Mouse (Mus musculus): Measurements from ENCODE around the gene Sez6. TPM values are rescaled to one million over a fixed set of nuclear protein-coding genes. Genes with fewer than 3 reads are reported as not detected.
A peak's percentile ranks its signal among the peaks of the same experiment; 100 is the strongest.

Sez6 gene
- polyA plus RNA-seq, 1 experiment: not detected

DNA sequence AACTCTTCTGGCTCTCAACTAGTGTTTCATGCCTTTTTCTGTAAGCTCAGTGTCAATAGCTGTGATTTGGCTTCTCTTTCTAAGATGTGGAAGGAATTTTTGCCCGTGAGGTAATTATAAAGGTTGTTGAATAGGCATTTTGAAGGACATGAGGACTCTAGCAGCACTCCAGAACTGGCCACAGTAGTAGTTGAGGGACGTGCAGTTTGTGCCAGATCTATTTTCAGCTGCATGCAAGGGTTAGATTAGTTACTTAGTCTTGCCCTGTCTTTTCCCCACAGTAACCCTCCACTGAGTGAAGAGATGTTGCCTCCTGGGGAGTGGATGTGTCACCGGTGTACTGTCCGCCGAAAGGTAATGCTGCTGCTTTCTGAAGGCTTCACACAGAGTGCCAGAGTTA lies 75.8 kb downstream of the Sez6 start:
- Histone ChIP-seq H3K36me3 (ENCODE audit: control insufficient read depth, insufficient read depth, low read length) (peaks cover 30% of the 10 kb centered on the region), H3K4me3 (ENCODE audit: extremely low read depth, insufficient read depth, insufficient read length) (no peak overlapping the region), H3K4me1 (ENCODE audit: control insufficient read depth, insufficient read depth, insufficient read length) (no peaks in the 10 kb centered on the region), H3K27ac (ENCODE audit: insufficient read depth, low read length) (no peak overlapping the region), H3K27me3 (ENCODE audit: control insufficient read depth, insufficient read depth, low read length) (no peaks in the 10 kb centered on the region)
- DNase-seq (ENCODE audit: low read depth in 1 of 2, low spot score in 2 of 2): no peak
- TF ChIP-seq POLR2A (IDR thresholded peaks at IDR 0.05; ENCODE audit: low read depth, low read length) (no peak), CTCF (IDR thresholded peaks at IDR 0.05; ENCODE audit: extremely low read depth, insufficient read depth, insufficient read length, insufficient replicate concordance) (no peak)
- 88% methylated on average over 5 of the region's 5 CpGs for WGBS

- 27% methylated on average over 4 of the region's 4 CpGs for WGBS
- DNase-seq (ENCODE audit: low read depth in 1 of 2, low spot score in 2 of 2): peak; percentile 35 to 57
- peaks cover 50% of the 10 kb centered on the region for H3K36me3 ChIP-seq (ENCODE audit: control insufficient read depth, insufficient read depth, low read length)
These were observed 89.1 kb downstream of the Sez6 start for GRCm38 (mm10) chr11:78019676-78020075.

GRCm38 (mm10) chr11:78023607-78024006 lies 93.0 kb downstream of the Sez6 start:
- H3K27me3 ChIP-seq (ENCODE audit: control insufficient read depth, insufficient read depth, low read length): no peaks in the 10 kb centered on the region
- no peak overlapping the region for H3K4me3 ChIP-seq (ENCODE audit: extremely low read depth, insufficient read depth, insufficient read length)
- H3K4me1 ChIP-seq (ENCODE audit: control insufficient read depth, insufficient read depth, insufficient read length): no peaks in the 10 kb centered on the region
- TF ChIP-seq POLR2A (IDR thresholded peaks at IDR 0.05; ENCODE audit: low read depth, low read length) (no peak), CTCF (IDR thresholded peaks at IDR 0.05; ENCODE audit: extremely low read depth, insufficient read depth, insufficient read length, insufficient replicate concordance) (no peak)
- H3K36me3 ChIP-seq (ENCODE audit: control insufficient read depth, insufficient read depth, low read length): peaks cover 46% of the 10 kb centered on the region
- DNase-seq (ENCODE audit: low read depth in 1 of 2, low spot score in 2 of 2): no peak
- WGBS: 79% methylated on average over 8 of the region's 8 CpGs
- no peak overlapping the region for H3K27ac ChIP-seq (ENCODE audit: insufficient read depth, low read length)

More at GRCm38 (mm10) chr11:78019676-78020075, 89.1 kb downstream of the Sez6 start:
- no peaks in the 10 kb centered on the region for H3K27me3 ChIP-seq (ENCODE audit: control insufficient read depth, insufficient read depth, low read length)
- H3K4me3 ChIP-seq (ENCODE audit: extremely low read depth, insufficient read depth, insufficient read length): no peak overlapping the region
- TF ChIP-seq CTCF (IDR thresholded peaks at IDR 0.05; ENCODE audit: extremely low read depth, insufficient read depth, insufficient read length, insufficient replicate concordance) (peak; percentile 47; the same call in 1 of the 2 replicates), POLR2A (IDR thresholded peaks at IDR 0.05; ENCODE audit: low read depth, low read length) (no peak)
- no peak overlapping the region for H3K27ac ChIP-seq (ENCODE audit: insufficient read depth, low read length)
- H3K4me1 ChIP-seq (ENCODE audit: control insufficient read depth, insufficient read depth, insufficient read length): no peaks in the 10 kb centered on the region

Other genes starting within 250 kb of the Sez6 start
- 12.8 and 13.5 TPM in 2 replicates for gene Nufip2, start 244.6 kb upstream of the Sez6 start, polyA plus RNA-seq (2012; rRNA removed)
- not detected in 2 replicates for gene Cryba1, start 205.5 kb upstream of the Sez6 start, polyA plus RNA-seq (2012; rRNA removed)
- 52.3 and 54.5 TPM in 2 replicates for gene Myo18a, start 167.6 kb upstream of the Sez6 start, polyA plus RNA-seq (2012; rRNA removed)
- not detected in 2 replicates for gene Gm10277, start 143.1 kb upstream of the Sez6 start, polyA plus RNA-seq (2012; rRNA removed)
- 0.27 and 0.56 TPM in 2 replicates for gene Pipox, start 36.7 kb upstream of the Sez6 start, polyA plus RNA-seq (2012; rRNA removed)
- 65.4 and 74.9 TPM in 2 replicates for gene Phf12, start 52.0 kb downstream of the Sez6 start, polyA plus RNA-seq (2012; rRNA removed)
- 3.1 and 3.9 TPM in 2 replicates for gene Dhrs13, start 101.5 kb downstream of the Sez6 start, polyA plus RNA-seq (2012; rRNA removed)
- 36.6 and 39.1 TPM in 2 replicates for gene Flot2, start 107.1 kb downstream of the Sez6 start, polyA plus RNA-seq (2012; rRNA removed)
- 21.4 and 27.0 TPM in 2 replicates for gene Eral1, start 149.6 kb downstream of the Sez6 start, polyA plus RNA-seq (2012; rRNA removed)
- 12.5 and 15.2 TPM in 2 replicates for gene Fam222b, start 163.9 kb downstream of the Sez6 start, polyA plus RNA-seq (2012; rRNA removed)
- 43.4 and 54.3 TPM in 2 replicates for gene Traf4, start 234.8 kb downstream of the Sez6 start, polyA plus RNA-seq (2012; rRNA removed)
- 17.6 and 20.4 TPM in 2 replicates for gene Nek8, start 245.9 kb downstream of the Sez6 start, polyA plus RNA-seq (2012; rRNA removed)
- 10.4 and 16.9 TPM in 2 replicates for gene Tlcd1, start 245.9 kb downstream of the Sez6 start, polyA plus RNA-seq (2012; rRNA removed)